Mouse (Mus musculus) MEL (cell line): ENCODE data around the gene Sv2a. TPM values are rescaled to one million over a fixed set of nuclear protein-coding genes. Genes with fewer than 3 reads are reported as not detected.

ENCODE experiments used
- DNase-seq: peaks from one replicate; pipeline ENCODE4 v3.0.0; 2011; ENCODE audit warnings: low read depth, low spot score
- H3K27ac ChIP-seq: 2 replicates; pipeline ENCODE4 v1.5.1; 2012; ENCODE audit warnings: low read depth, mild to moderate bottlenecking, control low read depth, low read length, moderate library complexity; ENCODE audit not compliant: control insufficient read depth
- H3K27me3 ChIP-seq, 2 experiments: fragments of 150-350 bp in 1 of 2; sonication (generic) in 1 of 2; 2 replicates each; pipeline ENCODE4 v1.6.1; 2012; ENCODE audit warnings: low read length in 2 of 2, mild to moderate bottlenecking in 2 of 2, improper control_type of control experiment in 1 of 2, moderate library complexity in 1 of 2; ENCODE audit not compliant: insufficient read depth in 2 of 2, control insufficient read depth in 1 of 2
- H3K36me3 ChIP-seq, 2 experiments: 2 replicates each; pipeline ENCODE4 v1.6.1; 2012 to 2014; ENCODE audit warnings: low read length in 2 of 2, improper control_type of control experiment in 1 of 2, inconsistent platforms in 1 of 2, mild to moderate bottlenecking in 1 of 2; ENCODE audit not compliant: insufficient read depth in 2 of 2, control insufficient read depth in 1 of 2
- H3K4me1 ChIP-seq, 2 experiments: fragments of 150-350 bp in 1 of 2; sonication (generic) in 1 of 2; 2 replicates each; pipeline ENCODE4 v1.6.1; 2012; ENCODE audit warnings: low read length in 2 of 2, improper control_type of control experiment in 1 of 2, mild to moderate bottlenecking in 1 of 2; ENCODE audit not compliant: insufficient read depth in 2 of 2, control insufficient read depth in 1 of 2
- H3K4me3 ChIP-seq, 2 experiments: fragments of 150-350 bp in 1 of 2; sonication (generic) in 1 of 2; 2 replicates each; pipeline ENCODE4 v1.5.1; 2012; ENCODE audit warnings: low read depth in 2 of 2, low read length in 2 of 2, mild to moderate bottlenecking in 2 of 2, moderate library complexity in 2 of 2, control low read depth in 1 of 2, improper control_type of control experiment in 1 of 2; ENCODE audit not compliant: control insufficient read depth in 1 of 2, insufficient read depth in 1 of 2
- H3K79me2 ChIP-seq: 2 replicates; pipeline ENCODE4 v1.6.1; 2012; ENCODE audit warnings: mild to moderate bottlenecking, low read length, moderate library complexity; ENCODE audit not compliant: control insufficient read depth, poor library complexity, insufficient read depth
- H3K9ac ChIP-seq: 2 replicates; pipeline ENCODE4 v1.6.1; 2012; ENCODE audit warnings: low read depth, mild to moderate bottlenecking, control low read depth, low read length, moderate library complexity; ENCODE audit not compliant: control insufficient read depth, poor library complexity, severe bottlenecking
- H3K9me3 ChIP-seq: fragments of 150-350 bp; sonication (generic); replicated peaks from 2 replicates; pipeline ENCODE4 v1.6.1; 2012; ENCODE audit warnings: mild to moderate bottlenecking, low read length, improper control_type of control experiment, moderate library complexity; ENCODE audit not compliant: insufficient read depth
- BHLHE40 ChIP-seq: IDR thresholded peaks from 2 replicates; pipeline ENCODE4 v1.6.1; 2012; ENCODE audit warnings: low read depth, mild to moderate bottlenecking, inconsistent platforms, low read length, improper control_type of control experiment, borderline replicate concordance
- CHD1 ChIP-seq: IDR thresholded peaks from 2 replicates; pipeline ENCODE4 v1.6.1; 2012; ENCODE audit warnings: low read depth, mild to moderate bottlenecking, inconsistent platforms, low read length, improper control_type of control experiment
- CTCF ChIP-seq, 3 experiments: IDR thresholded peaks in 2 of 3; conservative IDR thresholded peaks in 1 of 3; 2 replicates each; pipeline ENCODE4 v1.5.1; 2011 to 2012; ENCODE audit warnings: low read length in 3 of 3, low read depth in 2 of 3, mild to moderate bottlenecking in 2 of 3, improper control_type of control experiment in 1 of 3, inconsistent platforms in 1 of 3, mixed read lengths in 1 of 3, moderate library complexity in 1 of 3; ENCODE audit not compliant: control insufficient read depth in 1 of 3, insufficient read depth in 1 of 3, poor library complexity in 1 of 3, severe bottlenecking in 1 of 3
- ELF1 ChIP-seq: IDR thresholded peaks from 2 replicates; pipeline ENCODE4 v1.6.1; 2014; ENCODE audit warnings: low read depth, mild to moderate bottlenecking, inconsistent platforms, low read length, improper control_type of control experiment, moderate library complexity
- EP300 ChIP-seq, 2 experiments: IDR thresholded peaks; 2 replicates each; pipeline ENCODE4 v1.6.1; 2011; ENCODE audit warnings: improper control_type of control experiment in 2 of 2, low read length in 2 of 2, low read depth in 1 of 2, mild to moderate bottlenecking in 1 of 2
- ETS1 ChIP-seq: IDR thresholded peaks from 2 replicates; pipeline ENCODE4 v1.6.1; 2012; ENCODE audit warnings: low read depth, mild to moderate bottlenecking, inconsistent platforms, low read length, improper control_type of control experiment, moderate library complexity
- GATA1 ChIP-seq: IDR thresholded peaks from 2 replicates; pipeline ENCODE4 v1.6.1; 2011; ENCODE audit warnings: low read depth, low read length, improper control_type of control experiment
- KAT2A ChIP-seq: conservative IDR thresholded peaks from 2 replicates; pipeline ENCODE4 v1.6.1; 2012; ENCODE audit warnings: low read depth, low read length, improper control_type of control experiment, inconsistent platforms
- MAFK ChIP-seq: IDR thresholded peaks from 2 replicates; pipeline ENCODE4 v1.6.1; 2011; ENCODE audit warnings: low read depth, mild to moderate bottlenecking, low read length, improper control_type of control experiment, borderline replicate concordance
- MAX ChIP-seq: IDR thresholded peaks from 2 replicates; pipeline ENCODE4 v1.6.1; 2011; ENCODE audit warnings: low read length, improper control_type of control experiment
- MEF2A ChIP-seq: IDR thresholded peaks from 2 replicates; pipeline ENCODE4 v1.6.1; 2014; ENCODE audit warnings: low read depth, mild to moderate bottlenecking, inconsistent platforms, low read length, improper control_type of control experiment; ENCODE audit not compliant: poor library complexity, insufficient replicate concordance, severe bottlenecking; ENCODE audit errors: extremely low read depth
- MXI1 ChIP-seq: IDR thresholded peaks from 2 replicates; pipeline ENCODE4 v1.6.1; 2011; ENCODE audit warnings: mild to moderate bottlenecking, low read depth, low read length, improper control_type of control experiment
- MYC ChIP-seq: IDR thresholded peaks from 2 replicates; pipeline ENCODE4 v1.6.1; 2011; ENCODE audit warnings: low read depth, mild to moderate bottlenecking, low read length, improper control_type of control experiment, moderate library complexity
- POLR2AphosphoS5 ChIP-seq: IDR thresholded peaks from 2 replicates; pipeline ENCODE4 v1.6.1; 2012; ENCODE audit warnings: low read depth, borderline replicate concordance, mild to moderate bottlenecking, inconsistent platforms, low read length, moderate library complexity, mixed read lengths
- RAD21 ChIP-seq: IDR thresholded peaks from 2 replicates; pipeline ENCODE4 v1.6.1; 2011; ENCODE audit warnings: mild to moderate bottlenecking, low read depth, low read length, improper control_type of control experiment
- RCOR1 ChIP-seq: IDR thresholded peaks from 2 replicates; pipeline ENCODE4 v1.6.1; 2012; ENCODE audit warnings: low read depth, mild to moderate bottlenecking, inconsistent platforms, low read length, improper control_type of control experiment
- SIN3A ChIP-seq: IDR thresholded peaks from 2 replicates; pipeline ENCODE4 v1.6.1; 2012; ENCODE audit warnings: low read length, improper control_type of control experiment, inconsistent platforms
- SMC3 ChIP-seq: IDR thresholded peaks from 2 replicates; pipeline ENCODE4 v1.6.1; 2011; ENCODE audit warnings: low read depth, low read length, improper control_type of control experiment
- TAL1 ChIP-seq: IDR thresholded peaks from 2 replicates; pipeline ENCODE4 v1.6.1; 2012; ENCODE audit warnings: mild to moderate bottlenecking, inconsistent platforms, low read length, moderate library complexity, mixed read lengths
- TCF12 ChIP-seq: IDR thresholded peaks from 2 replicates; pipeline ENCODE4 v1.6.1; 2014; ENCODE audit warnings: low read depth, mild to moderate bottlenecking, inconsistent platforms, low read length, improper control_type of control experiment, moderate library complexity
- UBTF ChIP-seq: IDR thresholded peaks from 2 replicates; pipeline ENCODE4 v1.6.1; 2012; ENCODE audit warnings: low read depth, mild to moderate bottlenecking, inconsistent platforms, low read length, improper control_type of control experiment, moderate library complexity, borderline replicate concordance; ENCODE audit not compliant: insufficient read depth
- ZC3H11A ChIP-seq: IDR thresholded peaks from 2 replicates; pipeline ENCODE4 v1.6.1; 2012; ENCODE audit warnings: low read depth, mild to moderate bottlenecking, inconsistent platforms, low read length, improper control_type of control experiment
- ZKSCAN1 ChIP-seq: IDR thresholded peaks from 2 replicates; pipeline ENCODE4 v1.6.1; 2012; ENCODE audit warnings: low read depth, mild to moderate bottlenecking, inconsistent platforms, low read length, improper control_type of control experiment, moderate library complexity
- ZNF384 ChIP-seq: IDR thresholded peaks from 2 replicates; pipeline ENCODE4 v1.6.1; 2012; ENCODE audit warnings: low read depth, mild to moderate bottlenecking, inconsistent platforms, low read length, improper control_type of control experiment
- polyA plus RNA-seq, 2 experiments: library from polyadenylated mRNA; stranded (reverse) in 1 of 2; unstranded in 1 of 2; fragments of >175 nt in 1 of 2; fragments of >200 nt in 1 of 2; gene quantifications; 2 replicates each; pipeline versions ENCODE4 v1.2.1 to v1.2.4; 2012; ENCODE audit warnings: low replicate concordance in 2 of 2, low read depth in 1 of 2; ENCODE audit not compliant: insufficient read length in 2 of 2, insufficient read depth in 1 of 2, missing spikeins in 1 of 2
- total RNA-seq: library from RNA; depleted of rRNA; stranded (reverse); fragments of 300-350 nt; gene quantifications from 2 replicates; pipeline ENCODE4 v1.2.3, GENCODE M21; 2012

The Sv2a gene
- total and polyA plus RNA-seq, 3 experiments, result 0.77 to 3.3 TPM; not detected in 1

DNA sequence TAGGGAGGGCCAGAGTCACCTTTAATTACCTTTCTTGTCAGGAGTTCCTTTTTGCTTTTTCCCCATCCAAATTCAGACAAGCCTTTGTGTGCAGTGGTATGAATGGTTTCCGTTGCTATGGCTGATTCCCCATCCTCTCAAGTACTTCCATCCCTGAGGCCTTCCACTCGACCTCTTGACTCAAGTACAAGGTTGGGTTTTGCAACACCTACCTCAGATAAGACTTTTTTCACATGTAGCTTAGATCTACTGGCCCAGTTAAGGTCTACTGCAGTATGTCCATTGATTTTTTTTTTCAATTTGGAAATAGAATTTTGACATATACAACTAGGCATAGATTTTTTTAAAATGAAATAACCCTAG is 50.8 kb downstream of the Sv2a start:
- no peaks in the 10 kb centered on the region for H3K9me3 ChIP-seq
- no peaks in the 10 kb centered on the region for H3K27me3 ChIP-seq
- H3K79me2 ChIP-seq, result no peaks in the 10 kb centered on the region
- H3K4me1 ChIP-seq, result peaks cover 11 to 25% of the 10 kb centered on the region in 2 experiments
- H3K4me3 ChIP-seq, result no peak overlapping the region
- H3K9ac ChIP-seq, result no peak overlapping the region
- TF ChIP-seq MYC (no peak), RCOR1 (no peak), GATA1 (no peak), BHLHE40 (no peak), TAL1 (no peak), ELF1 (no peak), ZNF384 (no peak), CTCF (IDR thresholded peaks at IDR 0.05 in 2 of 3, conservative IDR thresholded peaks at IDR 0.05 in 1 of 3; ENCODE audit: control insufficient read depth in 1 of 3, insufficient read depth in 1 of 3, low read depth in 2 of 3, low read length in 3 of 3, poor library complexity in 1 of 3, severe bottlenecking in 1 of 3) (no peak), EP300 (IDR thresholded peaks at IDR 0.05; ENCODE audit: low read depth in 1 of 2, low read length in 2 of 2) (no peak), TCF12 (no peak), UBTF (no peak)
- H3K36me3 ChIP-seq, result peaks cover 0 to 22% of the 10 kb centered on the region in 2 experiments; a peak in 2 of 4 replicates
- no peak for DNase-seq
- no peak overlapping the region for H3K27ac ChIP-seq

DNA sequence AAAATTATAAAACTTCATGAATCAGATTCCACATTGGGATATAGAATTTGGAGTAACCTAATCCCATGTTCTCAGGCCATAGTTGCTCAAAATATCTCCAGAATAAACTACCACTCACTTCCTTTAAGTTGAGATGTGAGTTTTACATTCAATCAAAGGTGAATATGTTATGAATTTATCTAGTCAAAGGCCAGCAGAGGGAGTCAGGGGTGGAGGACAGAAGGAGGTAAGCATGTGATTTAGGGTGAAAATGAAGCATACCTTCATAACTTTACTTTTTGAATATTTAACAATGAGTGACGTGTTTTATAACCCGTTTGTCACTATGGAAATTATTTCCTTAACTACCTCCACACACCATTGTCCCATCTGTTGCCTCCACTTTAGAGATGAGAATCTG is 54.0 kb downstream of the Sv2a start:
- TF ChIP-seq CHD1 (no peak), ZKSCAN1 (no peak), RCOR1 (no peak), POLR2AphosphoS5 (no peak), EP300 (IDR thresholded peaks at IDR 0.05; ENCODE audit: low read depth in 1 of 2, low read length in 2 of 2) (no peak), ZC3H11A (no peak), KAT2A (no peak), BHLHE40 (no peak), SMC3 (no peak), ETS1 (no peak), RAD21 (no peak), TCF12 (no peak), MEF2A (no peak), MXI1 (no peak), MAFK (no peak), SIN3A (no peak), MAX (no peak)
- no peak overlapping the region for H3K9ac ChIP-seq
- no peak overlapping the region for H3K27ac ChIP-seq
- H3K27me3 ChIP-seq, result no peaks in the 10 kb centered on the region
- H3K4me1 ChIP-seq, result peaks cover 11 to 28% of the 10 kb centered on the region in 2 experiments
- peaks cover 4% of the 10 kb centered on the region; the same call in 1 of the 2 replicates for H3K79me2 ChIP-seq
- no peak overlapping the region for H3K4me3 ChIP-seq
- H3K36me3 ChIP-seq, result peaks cover 0 to 24% of the 10 kb centered on the region in 2 experiments; a peak in 2 of 4 replicates
- H3K9me3 ChIP-seq, result no peaks in the 10 kb centered on the region
- peak; percentile 52 for DNase-seq
